ENCODE assay signal across 9 mouse cellular contexts in genomic region chr14:55557003-55557402, GRCm38 (mm10). TPM values are rescaled to one million over a fixed set of nuclear protein-coding genes. Genes with fewer than 3 reads are reported as not detected.
DNase-seq lines count a peak whose midpoint lies in the region; ATAC-seq lines count a peak whose summit lies in the region.
"Had no signal": no experiment of that assay in that cellular context is flagged by ENCODE, and none has a peak within 500 bp of the region (broad histone marks: within the 10 kb centered on the region; RNA-seq: fewer than 3 reads in every experiment).

No protein-coding gene starts in this region.

- no peaks in the 10 kb centered on the region for H3K27me3 ChIP-seq in forebrain, embryonic 11.5 days (ENCODE audit: control insufficient read depth, insufficient read depth, low read length)
- no peaks in the 10 kb centered on the region for H3K27me3 ChIP-seq in forebrain, embryonic 13.5 days
- no peaks in the 10 kb centered on the region for H3K27me3 ChIP-seq in embryonic facial prominence, embryonic 10.5 days (replicated peaks; ENCODE audit: low read depth, poor library complexity, severe bottlenecking)
- H3K27me3 ChIP-seq in intestine, embryonic 16.5 days (replicated peaks; ENCODE audit: control insufficient read depth, insufficient read depth, low read length) = no peaks in the 10 kb centered on the region
- H3K27me3 ChIP-seq in splenic B cell, adult 2 months (ENCODE audit: control insufficient read depth, insufficient read depth, low read length, poor library complexity, severe bottlenecking) = no peaks in the 10 kb centered on the region; the same call in 1 of the 2 replicates
- H3K27me3 ChIP-seq: limb, embryonic 15.5 days had no signal

- H3K36me3 ChIP-seq in forebrain, embryonic 11.5 days (ENCODE audit: control insufficient read depth, insufficient read depth, low read length) = no peaks in the 10 kb centered on the region
- no peaks in the 10 kb centered on the region for H3K36me3 ChIP-seq in forebrain, embryonic 13.5 days (ENCODE audit: poor library complexity, severe bottlenecking)
- H3K36me3 ChIP-seq in embryonic facial prominence, embryonic 10.5 days (replicated peaks) = no peaks in the 10 kb centered on the region
- H3K36me3 ChIP-seq in intestine, embryonic 16.5 days (ENCODE audit: control insufficient read depth, insufficient read depth, low read length) = no peaks in the 10 kb centered on the region
- H3K36me3 ChIP-seq in splenic B cell, adult 2 months (ENCODE audit: control insufficient read depth, insufficient read depth, low read length, poor library complexity, severe bottlenecking) = no peaks in the 10 kb centered on the region
- H3K36me3 ChIP-seq: limb, embryonic 15.5 days had no signal

- H3K4me1 ChIP-seq in forebrain, embryonic 11.5 days (replicated peaks; ENCODE audit: control insufficient read depth, insufficient read depth, low read length) = no peaks in the 10 kb centered on the region
- peaks cover 19% of the 10 kb centered on the region for H3K4me1 ChIP-seq in forebrain, embryonic 13.5 days
- peaks cover 21% of the 10 kb centered on the region for H3K4me1 ChIP-seq in embryonic facial prominence, embryonic 10.5 days
- peaks cover 16% of the 10 kb centered on the region for H3K4me1 ChIP-seq in intestine, embryonic 16.5 days (ENCODE audit: control insufficient read depth, insufficient read depth, low read length)

- DNase-seq in forebrain, embryonic 11.5 days (ENCODE audit: low spot score) = peak; percentile 78
- DNase-seq in adrenal gland, postnatal 10 days = peak; percentile 86
- DNase-seq in embryonic facial prominence, embryonic 10.5 days (ENCODE audit: low spot score) = peak; percentile 77
- DNase-seq in left cerebral cortex, postnatal 25 days (ENCODE audit: low spot score in 2 of 2) = peak; percentile 57 to 71
- peak; percentile 75 for DNase-seq in mesoderm, embryonic 11.5 days (ENCODE audit: low read depth, low spot score)
- peak; percentile 92 for DNase-seq in splenic B cell, adult 2 months (ENCODE audit: low read depth, low spot score)

- H3K9ac ChIP-seq in forebrain, embryonic 11.5 days (ENCODE audit: low read length) = no peak overlapping the region
- H3K9ac ChIP-seq in forebrain, embryonic 13.5 days = no peak overlapping the region
- H3K9ac ChIP-seq in intestine, embryonic 16.5 days (ENCODE audit: low read depth, low read length) = no peak overlapping the region
- H3K9ac ChIP-seq: limb, embryonic 15.5 days had no signal

- no peaks in the 10 kb centered on the region for H3K9me3 ChIP-seq in forebrain, embryonic 11.5 days (ENCODE audit: control insufficient read depth, low read length)
- no peaks in the 10 kb centered on the region for H3K9me3 ChIP-seq in forebrain, embryonic 13.5 days (replicated peaks)
- H3K9me3 ChIP-seq in embryonic facial prominence, embryonic 10.5 days = no peaks in the 10 kb centered on the region
- H3K9me3 ChIP-seq in intestine, embryonic 16.5 days (ENCODE audit: control insufficient read depth, low read length) = no peaks in the 10 kb centered on the region
- H3K9me3 ChIP-seq: limb, embryonic 15.5 days had no signal

- no peak overlapping the region for H3K4me2 ChIP-seq in forebrain, embryonic 11.5 days (ENCODE audit: low read depth, low read length, severe bottlenecking)
- H3K4me2 ChIP-seq in forebrain, embryonic 13.5 days = no peak overlapping the region
- H3K4me2 ChIP-seq in intestine, embryonic 16.5 days (ENCODE audit: low read depth, low read length) = 0 out of 2 replicates have a peak overlapping the region, but pooled peaks have one; percentile 1
- H3K4me2 ChIP-seq: limb, embryonic 15.5 days had no signal

- no peak for ATAC-seq in forebrain, embryonic 11.5 days (replicated peaks; ENCODE audit: low FRiP score)
- no peak for ATAC-seq in forebrain, embryonic 13.5 days
- no peak for ATAC-seq in intestine, embryonic 16.5 days

- 29% methylated on average over 5 of the region's 5 CpGs for WGBS in forebrain, embryonic 11.5 days
- WGBS in forebrain, embryonic 13.5 days = 26% methylated on average over 5 of the region's 5 CpGs
- WGBS in embryonic facial prominence, embryonic 10.5 days = 29% methylated on average over 5 of the region's 5 CpGs
- WGBS in intestine, embryonic 16.5 days = 20% methylated on average over 5 of the region's 5 CpGs

- intact Hi-C loops in left cerebral cortex, postnatal 25 days (cut with DNase I) = loop anchor here (2.0 kb wide), 1 partner anchor 60 kb away; no protein-coding TSS in a partner anchor

- H3K27ac ChIP-seq in forebrain, embryonic 11.5 days (ENCODE audit: low read depth, low read length) = no peak overlapping the region
- no peak overlapping the region for H3K27ac ChIP-seq in forebrain, embryonic 13.5 days
- H3K27ac ChIP-seq in embryonic facial prominence, embryonic 10.5 days (replicated peaks) = no peak overlapping the region
- H3K27ac ChIP-seq in intestine, embryonic 16.5 days (ENCODE audit: low read length) = peak overlapping the region; percentile 67
- H3K27ac ChIP-seq: limb, embryonic 15.5 days had no signal

- no peak overlapping the region for H3K4me3 ChIP-seq in forebrain, embryonic 11.5 days (ENCODE audit: low read depth, low read length)
- no peak overlapping the region for H3K4me3 ChIP-seq in forebrain, embryonic 13.5 days
- no peak overlapping the region for H3K4me3 ChIP-seq in embryonic facial prominence, embryonic 10.5 days
- H3K4me3 ChIP-seq in intestine, embryonic 16.5 days (ENCODE audit: low read length) = no peak overlapping the region
- H3K4me3 ChIP-seq: limb, embryonic 15.5 days had no signal

RNA-seq across cellular contexts. Expression of gene Dcaf11, which starts 2.8 kb away (rescaled TPM):
- 74.2 and 74.6 TPM in 2 replicates for polyA plus RNA-seq in forebrain, embryonic 11.5 days (2014; fragmentation: Nextera tagmentation; extraction: Ambion mirVana)
- 108 and 115 TPM in 2 replicates for polyA plus RNA-seq in forebrain, embryonic 13.5 days (2015; fragmentation: Nextera tagmentation; extraction: Ambion mirVana)
- 10 to 100 TPM; 85.2 to 89.5 TPM for total RNA-seq in adrenal gland, postnatal 10 days (2021)
- 65.9 and 74.1 TPM in 2 replicates for polyA plus RNA-seq in embryonic facial prominence, embryonic 10.5 days (2016; fragmentation: Nextera tagmentation; extraction: Ambion mirVana)
- 102 and 104 TPM in 2 replicates for polyA plus RNA-seq in intestine, embryonic 16.5 days (2015; fragmentation: Nextera tagmentation; extraction: Ambion mirVana)
- 10 to 100 TPM; 73.1 to 77.7 TPM for total RNA-seq in left cerebral cortex, postnatal 25 days (2021)

RNA-seq across cellular contexts. Expression of gene A730061H03Rik, which starts 3.2 kb away (rescaled TPM):
- polyA plus RNA-seq in forebrain, embryonic 11.5 days (2014; fragmentation: Nextera tagmentation; extraction: Ambion mirVana) = 0.71 TPM in 1 of 2 replicates, not detected in the other
- polyA plus RNA-seq in forebrain, embryonic 13.5 days (2015; fragmentation: Nextera tagmentation; extraction: Ambion mirVana) = 0.63 TPM in 1 of 2 replicates, not detected in the other
- total RNA-seq in adrenal gland, postnatal 10 days (2021) = under 1 TPM in 1 of 2 experiments, not detected in 1; 0.66 TPM
- not detected in 2 replicates for polyA plus RNA-seq in embryonic facial prominence, embryonic 10.5 days (2016; fragmentation: Nextera tagmentation; extraction: Ambion mirVana)
- polyA plus RNA-seq in intestine, embryonic 16.5 days (2015; fragmentation: Nextera tagmentation; extraction: Ambion mirVana) = 2.0 and 2.2 TPM in 2 replicates
- total RNA-seq in left cerebral cortex, postnatal 25 days (2021) = under 1 TPM in 1 of 2 experiments, not detected in 1; 0.89 TPM

RNA-seq across cellular contexts. Expression of gene Pck2, which starts 16.9 kb away (rescaled TPM):
- polyA plus RNA-seq in forebrain, embryonic 11.5 days (2014; fragmentation: Nextera tagmentation; extraction: Ambion mirVana) = 16.2 and 17.8 TPM in 2 replicates
- polyA plus RNA-seq in forebrain, embryonic 13.5 days (2015; fragmentation: Nextera tagmentation; extraction: Ambion mirVana) = 17.9 and 18.1 TPM in 2 replicates
- 10 to 100 TPM; 45.2 to 51.4 TPM for total RNA-seq in adrenal gland, postnatal 10 days (2021)
- 20.7 and 23.6 TPM in 2 replicates for polyA plus RNA-seq in embryonic facial prominence, embryonic 10.5 days (2016; fragmentation: Nextera tagmentation; extraction: Ambion mirVana)
- polyA plus RNA-seq in intestine, embryonic 16.5 days (2015; fragmentation: Nextera tagmentation; extraction: Ambion mirVana) = 46.2 and 51.8 TPM in 2 replicates
- total RNA-seq in left cerebral cortex, postnatal 25 days (2021) = 10 to 100 TPM; 20.2 to 25.3 TPM

RNA-seq across cellular contexts. Expression of gene Fitm1, which starts 18.4 kb away (rescaled TPM):
- polyA plus RNA-seq in forebrain, embryonic 11.5 days (2014; fragmentation: Nextera tagmentation; extraction: Ambion mirVana) = not detected in 2 replicates
- not detected in 2 replicates for polyA plus RNA-seq in forebrain, embryonic 13.5 days (2015; fragmentation: Nextera tagmentation; extraction: Ambion mirVana)
- 10 to 100 TPM; 11.0 to 38.6 TPM for total RNA-seq in adrenal gland, postnatal 10 days (2021)
- polyA plus RNA-seq in embryonic facial prominence, embryonic 10.5 days (2016; fragmentation: Nextera tagmentation; extraction: Ambion mirVana) = 0.62 and 1.1 TPM in 2 replicates
- polyA plus RNA-seq in intestine, embryonic 16.5 days (2015; fragmentation: Nextera tagmentation; extraction: Ambion mirVana) = 0.18 and 0.28 TPM in 2 replicates
- not detected for total RNA-seq in left cerebral cortex, postnatal 25 days (2021)

RNA-seq across cellular contexts. Expression of gene Psme1, which starts 20.9 kb away (rescaled TPM):
- polyA plus RNA-seq in forebrain, embryonic 11.5 days (2014; fragmentation: Nextera tagmentation; extraction: Ambion mirVana) = 100 and 105 TPM in 2 replicates
- polyA plus RNA-seq in forebrain, embryonic 13.5 days (2015; fragmentation: Nextera tagmentation; extraction: Ambion mirVana) = 154 and 156 TPM in 2 replicates
- total RNA-seq in adrenal gland, postnatal 10 days (2021) = 100 to 1,000 TPM; 293 to 337 TPM
- polyA plus RNA-seq in embryonic facial prominence, embryonic 10.5 days (2016; fragmentation: Nextera tagmentation; extraction: Ambion mirVana) = 105 and 108 TPM in 2 replicates
- 217 and 224 TPM in 2 replicates for polyA plus RNA-seq in intestine, embryonic 16.5 days (2015; fragmentation: Nextera tagmentation; extraction: Ambion mirVana)
- total RNA-seq in left cerebral cortex, postnatal 25 days (2021) = 10 to 100 TPM; 39.4 to 45.3 TPM
